Mouse (Mus musculus) monocyte, adult 5-6 weeks (primary cell): Measurements from ENCODE around the gene Nisch. TPM values are rescaled to one million over a fixed set of nuclear protein-coding genes. Genes with fewer than 3 reads are reported as not detected.

ENCODE experiments used
- ATAC-seq: fragments of 153-309, 156-312 bp; replicated peaks from 2 replicates; pipeline ENCODE4 v1.8.0; 2017; ENCODE audit warnings: mild to moderate bottlenecking; ENCODE audit not compliant: low TSS enrichment, insufficient number of reproducible peaks, severe bottlenecking, poor library complexity, low FRiP score
- total RNA-seq: library from RNA; stranded (forward); fragments of 200-1000, 200-491, 200-594 nt; gene quantifications from 3 replicates; pipeline ENCODE4 v1.2.3, GENCODE M21; 2017

The Nisch gene
- total RNA-seq, 1 experiment from 2014 or later: 88.8 TPM

- ATAC-seq: no peak
Observed at GRCm38 (mm10) chr14:31125106-31126075, 91.4 kb downstream of the Nisch start.

Other genes starting within 250 kb of the Nisch start
- 17.0 to 29.2 TPM (median 20.6 TPM) in 3 replicates for gene Glt8d1, start 215.5 kb downstream of the Nisch start, total RNA-seq
- gene Spcs1, start 215.3 kb downstream of the Nisch start, total RNA-seq: 73.5 to 105 TPM (median 73.5 TPM) in 3 replicates
- 41.7 to 67.0 TPM (median 49.4 TPM) in 3 replicates for gene Pbrm1, start 197.8 kb downstream of the Nisch start, total RNA-seq
- gene Gnl3, start 197.8 kb downstream of the Nisch start, total RNA-seq: 99.4 to 162 TPM (median 133 TPM) in 3 replicates
- gene Smim4, start 88.0 kb downstream of the Nisch start, total RNA-seq: 28.8 to 62.7 TPM (median 40.4 TPM) in 3 replicates
- 1.7 to 2.7 TPM in 2 of 3 replicates, not detected in the other for gene Nt5dc2, start 85.9 kb downstream of the Nisch start, total RNA-seq
- gene Stab1, start 48.3 kb downstream of the Nisch start, total RNA-seq: not detected in 3 replicates
- gene Tnnc1, start 8.6 kb downstream of the Nisch start, total RNA-seq: not detected in 3 replicates
- gene Sema3g, start 914 bp upstream of the Nisch start, total RNA-seq: not detected in 3 replicates
- gene Phf7, start 34.4 kb upstream of the Nisch start, total RNA-seq: 13.2 to 19.6 TPM (median 14.0 TPM) in 3 replicates
- 40.4 to 69.5 TPM (median 59.6 TPM) in 3 replicates for gene Bap1, start 34.5 kb upstream of the Nisch start, total RNA-seq
- under 0.01 TPM in 1 of 3 replicates, not detected in the others for gene Dnah1, start 107.0 kb upstream of the Nisch start, total RNA-seq
- gene Capn7, start 119.7 kb upstream of the Nisch start, total RNA-seq: 67.9 to 73.5 TPM (median 73.1 TPM) in 3 replicates
- gene Sh3bp5, start 219.1 kb upstream of the Nisch start, total RNA-seq: 37.1 to 51.1 TPM (median 40.7 TPM) in 3 replicates